Mouse (Mus musculus): ENCODE data around the gene Chek2.

Chek2 gene

GRCm38 (mm10) chr5:110900331-110900730, 60.6 kb downstream of the Chek2 start:
- no peak for DNase-seq (ENCODE audit: low spot score)

GRCm38 (mm10) chr5:110906708-110907107, 66.9 kb downstream of the Chek2 start:
- DNase-seq (ENCODE audit: low spot score), result no peak

- DNase-seq (ENCODE audit: low spot score), result no peak
Measured at GRCm38 (mm10) chr5:110908879-110909278, 69.1 kb downstream of the Chek2 start.

- DNase-seq (ENCODE audit: low spot score), result no peak
Measured at GRCm38 (mm10) chr5:110909955-110910589, 70.3 kb downstream of the Chek2 start.

GRCm38 (mm10) chr5:110914859-110915258, 75.1 kb downstream of the Chek2 start:
- DNase-seq (ENCODE audit: low spot score), result no peak

- no peak for DNase-seq (ENCODE audit: low spot score)
Measured at GRCm38 (mm10) chr5:110916241-110916640, 76.5 kb downstream of the Chek2 start.

- no peak for DNase-seq (ENCODE audit: low spot score)
Measured at GRCm38 (mm10) chr5:110919541-110919940, 79.8 kb downstream of the Chek2 start.

- DNase-seq (ENCODE audit: low spot score), result peak; percentile 79
Measured at GRCm38 (mm10) chr5:110923336-110923735, 83.6 kb downstream of the Chek2 start.

Data from adipocyte (in vitro differentiated cells).